Mouse (Mus musculus): Measurements from ENCODE around the gene Atat1. TPM values are rescaled to one million over a fixed set of nuclear protein-coding genes. Genes with fewer than 3 reads are reported as not detected.

The Atat1 gene
- polyA plus RNA-seq, 1 experiment, result 56.5 TPM

Other genes starting within 250 kb of the Atat1 start
- 16.6 and 21.5 TPM in 2 replicates for gene Vars2, start 242.5 kb downstream of the Atat1 start, polyA plus RNA-seq (2012; rRNA removed)
- gene Gtf2h4, start 236.3 kb downstream of the Atat1 start, polyA plus RNA-seq (2012; rRNA removed), result 20.0 and 24.3 TPM in 2 replicates
- gene Ddr1, start 205.5 kb downstream of the Atat1 start, polyA plus RNA-seq (2012; rRNA removed), result 53.2 and 61.8 TPM in 2 replicates
- 16.8 and 19.5 TPM in 2 replicates for gene Ier3, start 88.4 kb downstream of the Atat1 start, polyA plus RNA-seq (2012; rRNA removed)
- 68.4 and 96.1 TPM in 2 replicates for gene Flot1, start 86.8 kb downstream of the Atat1 start, polyA plus RNA-seq (2012; rRNA removed)
- 245 and 297 TPM in 2 replicates for gene Tubb5, start 71.8 kb downstream of the Atat1 start, polyA plus RNA-seq (2012; rRNA removed)
- gene Mdc1, start 68.6 kb downstream of the Atat1 start, polyA plus RNA-seq (2012; rRNA removed), result 8.2 and 10.0 TPM in 2 replicates
- gene Nrm, start 48.8 kb downstream of the Atat1 start, polyA plus RNA-seq (2012; rRNA removed), result 6.9 and 7.8 TPM in 2 replicates
- 43.2 and 48.6 TPM in 2 replicates for gene Ppp1r18, start 44.5 kb downstream of the Atat1 start, polyA plus RNA-seq (2012; rRNA removed)
- gene Dhx16, start 30.3 kb downstream of the Atat1 start, polyA plus RNA-seq (2012; rRNA removed), result 49.9 and 52.4 TPM in 2 replicates
- 41.2 and 50.3 TPM in 2 replicates for gene 2310061I04Rik, start 12.6 kb downstream of the Atat1 start, polyA plus RNA-seq (2012; rRNA removed)
- 86.1 and 110 TPM in 2 replicates for gene Mrps18b, start 6.3 kb upstream of the Atat1 start, polyA plus RNA-seq (2012; rRNA removed)
- 31.1 and 35.8 TPM in 2 replicates for gene Ppp1r10, start 6.4 kb upstream of the Atat1 start, polyA plus RNA-seq (2012; rRNA removed)
- 57.2 and 59.9 TPM in 2 replicates for gene Abcf1, start 59.7 kb upstream of the Atat1 start, polyA plus RNA-seq (2012; rRNA removed)
- gene Gnl1, start 69.8 kb upstream of the Atat1 start, polyA plus RNA-seq (2012; rRNA removed), result 20.7 and 30.2 TPM in 2 replicates
- gene Prr3, start 70.2 kb upstream of the Atat1 start, polyA plus RNA-seq (2012; rRNA removed), result 18.7 and 21.4 TPM in 2 replicates
- 1.1 and 1.7 TPM in 2 replicates for gene H2-T24, start 110.5 kb upstream of the Atat1 start, polyA plus RNA-seq (2012; rRNA removed)
- gene H2-T23, start 122.8 kb upstream of the Atat1 start, polyA plus RNA-seq (2012; rRNA removed), result 86.4 and 99.4 TPM in 2 replicates
- gene H2-T22, start 132.7 kb upstream of the Atat1 start, polyA plus RNA-seq (2012; rRNA removed), result 59.2 and 59.6 TPM in 2 replicates
- 0.06 TPM in 1 of 2 replicates, not detected in the other for gene Gm6034, start 132.9 kb upstream of the Atat1 start, polyA plus RNA-seq (2012; rRNA removed)
- 0.18 and 0.23 TPM in 2 replicates for gene Gm11127, start 148.3 kb upstream of the Atat1 start, polyA plus RNA-seq (2012; rRNA removed)
- gene Gm19684, start 211.6 kb upstream of the Atat1 start, polyA plus RNA-seq (2012; rRNA removed), result 0.08 and 0.19 TPM in 2 replicates
- gene Gm7030, start 219.3 kb upstream of the Atat1 start, polyA plus RNA-seq (2012; rRNA removed), result not detected in 2 replicates